Mouse (Mus musculus): ENCODE data around the gene Shb.

Gene Shb

DNA sequence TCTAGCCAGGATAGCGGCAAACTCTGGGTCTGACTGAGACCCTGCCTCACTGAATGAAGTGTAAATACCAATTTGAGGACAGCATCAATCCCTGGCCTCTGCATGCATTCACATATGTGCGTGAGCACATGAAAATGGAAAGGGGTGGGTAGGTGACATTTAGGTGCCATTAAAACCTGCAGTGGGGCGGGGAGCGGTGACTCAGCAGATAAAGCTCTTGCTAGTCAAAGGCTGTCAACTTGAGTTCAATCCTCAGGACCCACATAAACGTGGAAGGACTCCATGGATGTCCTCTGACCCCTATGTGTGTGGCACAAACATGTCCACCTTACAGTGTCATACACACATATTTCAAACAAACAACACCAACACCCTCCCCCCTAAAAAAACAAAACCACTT is 50.8 kb downstream of the Shb start:
- no peak for DNase-seq (ENCODE audit: low spot score)

DNA sequence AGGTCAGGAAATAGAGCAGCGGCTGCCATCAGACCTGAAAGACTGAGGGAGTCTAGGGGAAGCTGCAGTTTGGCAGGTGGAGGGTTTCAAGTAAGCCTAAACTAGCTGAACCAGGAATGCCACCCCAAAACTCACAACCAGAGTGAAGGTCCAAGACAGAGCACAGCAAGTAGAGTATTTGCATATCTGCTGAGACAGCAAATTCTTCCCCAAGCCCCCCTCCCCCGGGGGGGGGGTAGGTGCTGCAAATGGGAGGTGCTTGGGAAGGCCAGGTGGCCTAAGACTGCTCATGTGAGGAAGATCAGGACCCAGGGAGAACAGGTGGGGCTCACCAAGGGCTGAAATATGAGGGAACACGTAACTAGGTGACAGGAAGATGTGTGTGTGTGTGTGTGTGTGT is 51.7 kb downstream of the Shb start:
- DNase-seq (ENCODE audit: low spot score), result no peak

DNA sequence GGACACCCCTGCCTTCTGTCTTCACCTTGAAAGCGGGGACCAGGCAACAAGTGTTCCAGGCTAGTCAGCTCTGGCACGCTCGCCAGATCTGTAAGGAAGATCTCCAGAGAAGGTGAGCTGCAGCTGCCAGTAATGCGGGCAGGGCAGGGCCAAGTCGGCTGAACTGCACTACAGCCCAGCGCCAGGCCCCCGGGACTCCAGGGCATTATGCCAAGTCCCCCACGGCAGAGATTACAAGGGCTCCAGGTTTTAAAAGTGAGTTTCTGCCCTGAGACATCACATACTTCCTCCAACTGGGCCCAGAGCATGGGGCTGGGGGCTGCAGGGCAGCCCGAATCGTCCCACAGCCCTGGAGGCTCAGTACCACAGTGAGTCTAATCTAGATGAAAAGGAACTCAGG is 52.8 kb downstream of the Shb start:
- no peak for DNase-seq (ENCODE audit: low spot score)

DNA sequence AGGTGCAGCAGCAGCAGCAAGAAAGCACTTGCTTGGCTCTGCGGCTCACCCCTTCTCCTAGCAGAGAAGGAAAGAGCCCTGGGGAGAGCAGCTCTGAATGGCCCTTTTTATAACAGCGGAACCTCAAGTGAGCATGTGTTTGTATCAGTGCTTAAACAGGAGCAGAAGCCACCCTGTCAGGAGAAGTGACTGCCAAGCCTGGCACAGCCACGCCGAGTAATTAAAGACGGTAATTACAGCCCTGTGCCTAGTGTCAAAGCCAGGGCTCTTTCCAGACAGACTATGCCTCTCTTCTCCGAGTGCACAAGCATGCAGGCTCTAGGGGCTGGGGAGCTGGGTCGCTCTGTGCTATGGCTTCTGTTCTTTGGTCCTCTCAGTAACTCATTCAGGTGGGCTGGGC is 54.1 kb downstream of the Shb start:
- no peak for DNase-seq (ENCODE audit: low spot score)

DNA sequence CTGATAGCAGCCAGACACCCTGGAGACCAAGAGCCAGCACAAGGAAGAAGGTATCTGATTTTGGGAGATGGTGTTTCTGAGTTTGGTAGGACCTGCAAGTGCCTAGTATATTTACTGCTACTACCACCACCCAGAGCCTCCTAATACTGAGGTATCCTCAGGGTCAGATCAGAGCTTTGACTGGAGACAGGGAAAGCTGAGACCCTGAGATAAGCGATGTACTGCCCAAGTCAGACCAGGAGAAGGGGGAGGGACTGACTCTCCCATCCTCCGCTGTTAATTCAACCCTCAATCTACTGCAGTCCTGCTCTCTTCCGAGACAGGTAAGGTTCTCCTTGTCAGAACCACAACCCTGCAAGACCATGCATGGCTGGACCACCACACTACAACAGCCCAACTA is 55.2 kb downstream of the Shb start:
- DNase-seq (ENCODE audit: low spot score), result no peak

DNA sequence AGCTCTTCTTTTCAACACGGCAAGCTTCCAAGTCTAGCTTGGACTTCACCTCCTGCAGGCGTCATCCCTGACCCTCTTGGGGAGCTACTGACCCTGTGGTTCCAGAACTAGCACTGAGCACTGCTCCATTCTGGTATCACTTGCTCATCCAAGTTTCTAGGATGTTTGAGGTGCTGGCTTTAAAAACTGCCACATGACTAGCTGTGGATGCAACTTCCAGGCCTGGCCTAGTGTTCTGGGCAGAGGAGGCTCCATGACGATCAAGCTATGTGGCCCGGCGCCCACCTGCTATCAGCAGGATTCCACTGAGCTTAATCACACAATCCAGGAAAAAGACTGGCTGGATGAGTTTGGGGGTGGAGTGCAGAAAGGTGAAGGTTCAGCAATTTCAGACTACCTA is 57.4 kb downstream of the Shb start:
- DNase-seq (ENCODE audit: low spot score), result no peak

DNA sequence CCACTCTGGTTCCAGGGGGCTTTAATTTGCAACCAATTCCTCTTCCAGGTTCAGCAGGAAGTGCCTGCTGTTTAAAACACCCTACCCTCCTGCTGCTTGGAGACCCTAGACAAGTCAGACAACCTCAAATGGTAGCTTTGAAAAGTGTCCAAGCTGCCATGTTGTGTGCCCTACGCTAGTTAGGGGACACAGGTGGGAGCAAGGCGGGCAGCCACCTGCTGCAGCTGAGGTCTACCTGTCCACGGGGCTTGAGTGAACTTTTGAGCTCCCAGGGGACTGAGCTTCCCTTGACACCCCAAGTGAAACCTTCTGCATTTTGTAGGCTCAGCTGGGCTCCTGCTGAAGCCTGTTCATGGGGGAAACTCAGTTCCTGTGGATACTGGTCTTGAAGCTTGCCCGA is 58.1 kb downstream of the Shb start:
- DNase-seq (ENCODE audit: low spot score), result no peak

DNA sequence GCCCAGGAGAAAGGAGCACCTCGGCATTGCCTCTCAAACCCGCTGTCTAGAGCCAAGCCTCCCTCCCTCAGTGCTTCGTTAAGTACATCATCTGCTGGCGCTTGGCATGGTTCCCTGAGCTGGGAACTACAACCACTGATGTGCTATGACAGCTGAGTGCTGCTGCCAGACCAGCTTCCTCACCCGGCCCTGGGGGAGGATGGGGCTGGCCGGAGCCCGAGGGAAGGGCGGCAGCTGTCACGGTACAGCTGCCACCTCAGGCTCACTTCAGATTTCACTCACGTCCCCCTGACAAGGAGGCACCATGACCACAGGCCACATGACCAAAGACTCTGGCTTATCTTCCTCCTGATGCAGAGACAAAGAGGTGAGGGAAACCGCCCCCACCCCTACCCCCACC is 59.1 kb downstream of the Shb start:
- no peak for DNase-seq (ENCODE audit: low spot score)

DNA sequence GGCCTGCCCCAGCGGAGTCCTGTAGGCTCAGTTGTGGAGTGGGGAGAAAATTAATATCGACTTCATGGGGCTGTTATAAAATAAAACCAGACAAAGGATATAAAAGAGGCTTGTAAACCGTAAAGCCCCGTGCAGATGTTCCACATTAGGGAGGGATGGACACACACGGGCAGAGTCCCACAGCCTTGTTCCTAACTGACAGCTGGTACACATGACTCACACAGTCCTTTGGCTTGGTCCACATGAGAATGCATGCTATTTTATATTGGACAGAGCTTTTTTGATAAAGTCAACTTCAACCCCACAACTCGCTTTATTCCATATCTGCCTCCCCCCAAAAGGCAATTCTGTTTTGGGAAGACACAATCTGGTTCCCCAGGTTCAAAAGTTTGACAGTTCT is 59.6 kb downstream of the Shb start:
- DNase-seq (ENCODE audit: low spot score), result no peak

DNA sequence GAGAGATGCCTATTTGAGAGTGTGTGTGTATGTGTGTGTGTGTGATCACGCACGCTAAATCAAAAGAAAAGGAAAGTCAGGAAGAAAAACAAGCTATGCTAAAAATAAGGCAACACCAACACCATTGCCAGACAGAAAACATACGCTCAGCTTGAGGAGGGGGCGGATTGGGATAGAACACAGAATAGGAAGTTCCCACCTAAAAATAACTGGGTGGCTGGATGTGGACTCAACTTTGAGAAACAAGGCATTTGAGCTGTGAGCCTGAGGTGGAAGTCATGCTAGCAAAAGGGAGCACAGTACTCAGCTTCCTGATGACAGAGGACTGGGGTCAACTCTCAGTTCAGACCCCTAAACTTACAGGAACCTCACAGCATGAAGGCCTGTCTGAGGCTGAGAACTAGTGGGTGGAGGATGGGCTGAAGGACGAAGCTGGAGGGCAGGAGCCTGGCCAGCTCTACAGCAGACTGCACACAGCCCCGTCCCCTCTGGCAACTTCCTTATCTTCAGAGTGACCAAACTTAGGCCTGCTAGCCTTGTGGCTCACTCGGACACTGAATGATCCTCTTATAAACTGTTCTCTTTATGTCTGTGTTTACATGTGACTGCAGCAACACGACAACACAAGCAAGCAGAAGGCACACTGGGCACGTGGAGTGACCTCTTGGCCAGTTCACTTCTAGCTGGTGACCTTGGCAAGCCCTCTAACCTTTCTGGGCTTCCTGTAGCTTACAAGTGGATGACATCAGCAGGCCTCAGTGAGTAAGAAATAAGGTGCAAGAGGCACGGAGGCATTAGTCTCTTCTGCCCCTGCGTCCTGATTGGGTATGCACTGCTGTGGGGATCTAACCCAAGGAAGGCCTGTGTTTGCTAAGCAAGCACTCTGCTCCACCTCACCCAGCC is 60.4 kb downstream of the Shb start:
- no peak for DNase-seq (ENCODE audit: low spot score)

DNA sequence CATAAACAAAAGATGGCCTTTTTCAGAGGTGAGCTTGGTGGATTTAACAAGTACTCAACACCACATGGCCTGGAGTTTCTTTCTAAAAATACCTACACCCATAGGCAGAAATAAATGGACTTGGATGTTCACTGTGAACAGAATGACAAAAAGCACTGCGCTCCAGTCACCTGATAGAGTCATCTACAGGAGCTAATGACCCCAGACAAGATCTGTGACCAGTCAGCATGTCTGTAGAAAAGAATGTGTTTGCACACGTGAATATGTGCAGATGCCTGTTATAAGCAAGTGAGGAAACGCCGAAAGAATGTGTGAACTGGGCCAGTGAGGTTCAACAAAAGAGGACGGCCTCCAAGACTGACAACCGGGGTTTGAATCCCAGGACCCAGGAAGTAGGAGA is 63.2 kb downstream of the Shb start:
- no peak for DNase-seq (ENCODE audit: low spot score)

DNA sequence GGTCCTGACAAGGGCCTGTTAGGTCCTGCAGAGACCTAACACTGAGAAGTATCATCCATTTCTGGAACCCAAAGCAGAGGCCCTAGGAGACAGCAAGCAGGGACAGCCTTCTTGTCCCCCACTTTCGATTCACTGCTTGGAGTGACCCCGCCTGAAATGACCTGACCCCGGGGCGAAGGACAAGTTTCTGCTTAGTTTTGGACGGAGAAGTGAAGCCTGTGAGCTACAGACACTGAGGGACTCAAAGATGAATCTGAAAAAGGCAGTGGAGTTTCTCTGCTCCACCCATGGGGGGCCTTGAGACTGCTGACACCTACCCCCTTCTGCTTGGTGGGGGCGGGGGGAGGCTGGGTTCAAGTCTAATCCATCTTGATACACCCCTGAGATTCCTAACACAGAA is 63.8 kb downstream of the Shb start:
- no peak for DNase-seq (ENCODE audit: low spot score)

DNA sequence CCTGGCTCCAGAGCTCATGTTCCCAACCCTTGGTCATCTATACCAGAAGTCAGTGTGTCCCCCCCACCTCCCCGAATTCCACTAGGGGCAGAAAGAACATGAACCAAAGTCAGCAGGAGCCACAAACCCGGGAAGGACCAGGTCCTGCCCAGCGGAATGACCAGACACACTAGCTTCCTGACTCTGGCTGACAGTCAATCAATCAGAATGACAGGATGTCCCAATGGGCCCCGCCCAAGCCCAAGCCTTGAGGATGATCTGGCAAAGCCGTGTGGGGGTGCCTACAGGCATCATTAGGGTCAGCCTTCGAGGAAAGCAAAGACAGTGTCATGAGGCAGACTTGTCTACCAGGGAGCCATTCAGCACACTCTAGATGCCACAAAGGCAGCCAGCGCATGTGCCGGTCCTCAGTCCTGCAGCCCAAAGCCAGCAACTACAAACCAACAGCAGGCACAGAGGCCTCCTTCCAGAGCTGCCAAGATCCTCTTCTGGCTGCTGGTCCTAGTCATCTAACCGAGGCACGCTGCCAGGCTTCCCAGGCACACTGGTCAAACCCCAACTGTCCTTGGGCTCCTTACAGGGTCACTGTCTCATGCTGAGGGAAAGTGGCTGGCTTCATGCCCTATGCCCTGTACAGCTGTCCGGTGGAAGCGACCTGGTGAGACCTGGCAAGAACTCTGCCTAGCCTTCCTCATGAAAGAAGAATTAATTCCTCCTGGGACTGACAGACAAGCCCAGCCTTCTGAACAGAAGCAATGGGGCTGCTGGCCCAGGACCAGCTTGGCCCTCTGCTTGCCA is 65.0 kb downstream of the Shb start:
- DNase-seq (ENCODE audit: low spot score), result no peak

DNA sequence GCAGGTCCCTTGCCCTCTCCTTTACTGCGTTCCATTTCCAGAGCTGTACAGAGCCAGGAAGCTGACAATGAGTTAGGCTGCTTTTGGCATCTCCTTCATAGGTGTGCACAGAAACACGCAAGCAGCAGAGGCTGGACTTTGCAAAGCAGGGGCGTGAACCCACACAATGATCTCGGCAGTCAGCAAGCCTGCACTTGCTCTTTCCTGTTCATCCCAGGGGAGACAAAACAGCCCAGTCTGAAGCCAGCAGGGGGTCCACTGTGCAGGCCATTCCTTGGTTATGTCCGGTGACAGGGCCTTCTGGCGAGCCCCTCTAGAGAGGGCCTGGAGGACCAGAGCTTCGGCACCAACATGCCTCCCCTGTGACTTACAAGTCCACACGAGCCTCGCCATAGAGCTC is 67.3 kb downstream of the Shb start:
- DNase-seq (ENCODE audit: low spot score), result no peak

DNA sequence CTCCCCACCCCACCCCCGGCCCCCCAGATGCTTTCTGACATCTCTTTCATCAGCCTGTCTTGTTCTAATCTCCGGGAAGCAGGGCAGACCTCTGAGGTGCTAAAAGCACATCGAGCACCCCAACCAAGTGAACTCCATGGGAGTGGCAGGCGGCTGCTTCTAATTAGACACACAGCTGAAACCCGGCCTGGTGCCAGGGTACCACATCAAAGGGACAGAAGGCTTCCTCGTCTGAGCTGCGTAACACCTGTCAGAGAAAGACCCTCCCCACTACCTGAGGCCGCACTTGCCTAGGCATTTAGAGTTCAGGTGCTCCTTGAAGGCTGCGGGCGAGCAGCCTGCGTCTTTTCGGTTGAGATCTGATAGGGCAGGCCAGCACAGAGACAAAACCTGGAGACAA is 67.7 kb downstream of the Shb start:
- DNase-seq (ENCODE audit: low spot score), result no peak

DNA sequence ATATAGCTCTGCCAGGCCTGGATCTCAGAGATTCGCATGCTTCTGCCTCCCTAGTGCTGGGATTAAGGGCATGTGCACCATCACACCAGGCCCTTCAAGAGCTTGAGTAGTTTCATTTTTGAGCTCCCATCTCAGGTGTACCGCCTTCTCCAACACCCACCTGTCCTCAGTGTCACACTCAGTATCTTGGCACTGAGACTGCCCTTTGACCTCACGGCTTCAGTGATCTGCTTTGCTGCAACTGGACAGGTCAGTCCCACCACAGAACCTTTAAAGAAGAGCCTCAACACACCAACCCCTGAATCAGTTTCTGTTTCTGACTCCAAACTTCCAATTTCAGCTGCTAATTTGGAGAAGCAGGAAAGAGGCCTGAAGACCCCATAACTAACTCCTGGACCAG is 68.1 kb downstream of the Shb start:
- no peak for DNase-seq (ENCODE audit: low spot score)

DNA sequence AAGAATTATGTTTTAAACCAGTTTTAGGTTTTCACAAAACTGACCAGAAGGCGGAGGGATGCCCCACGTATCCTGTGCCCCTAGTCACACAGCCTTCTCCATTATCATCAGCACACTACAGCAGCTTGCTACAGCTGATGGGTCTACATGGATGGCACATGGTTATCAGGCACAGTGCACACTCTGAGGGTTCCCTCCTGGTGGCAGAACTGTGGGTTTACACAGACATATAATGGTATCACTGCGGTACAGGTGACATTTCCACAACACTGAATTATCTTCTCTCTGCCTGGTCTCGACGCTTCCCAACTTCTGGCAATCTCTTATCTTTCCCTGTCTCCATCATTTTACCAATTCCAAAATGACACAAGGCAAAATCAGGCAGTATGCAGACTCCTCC is 69.6 kb downstream of the Shb start:
- no peak for DNase-seq (ENCODE audit: low spot score)

DNA sequence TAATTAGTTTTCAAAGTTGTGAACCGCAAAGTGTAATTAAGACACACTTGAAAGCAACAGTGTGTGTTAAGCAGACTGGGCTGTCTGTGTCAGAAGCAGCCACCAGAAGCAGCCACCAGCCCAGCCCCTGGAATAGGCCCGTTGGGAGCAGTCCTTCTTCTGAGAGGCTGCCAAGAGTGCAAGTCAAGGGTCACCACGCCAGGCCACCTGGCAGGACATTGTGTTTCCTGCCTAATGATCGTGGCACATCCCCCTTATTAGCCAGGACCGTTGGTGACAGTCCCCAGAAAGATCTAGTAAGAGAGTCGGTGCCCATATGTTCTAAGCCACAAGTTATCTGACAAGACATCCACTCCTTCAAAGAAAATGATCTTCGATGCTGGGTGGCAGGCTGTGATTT is 70.6 kb downstream of the Shb start:
- no peak for DNase-seq (ENCODE audit: low spot score)

DNA sequence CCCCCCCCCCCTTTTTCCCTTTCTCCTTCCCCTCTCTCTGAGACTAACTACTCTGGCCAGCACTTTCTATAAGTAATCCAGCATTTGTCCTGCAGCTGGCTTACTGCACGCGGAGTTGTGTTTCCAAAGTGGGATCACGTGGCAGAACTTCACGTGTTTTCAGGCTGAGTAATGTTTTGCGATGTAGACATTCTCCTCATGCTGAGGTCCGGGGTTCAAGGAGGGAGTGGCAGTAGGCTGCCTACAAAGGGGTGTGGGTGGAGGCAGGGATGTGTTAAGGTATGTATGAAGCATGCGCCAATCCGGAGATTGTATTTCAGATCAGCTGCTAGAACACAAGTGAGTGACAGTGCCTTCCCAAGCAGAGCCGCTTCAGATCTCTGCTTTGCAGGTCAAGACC is 72.9 kb downstream of the Shb start:
- no peak for DNase-seq (ENCODE audit: low spot score)

DNA sequence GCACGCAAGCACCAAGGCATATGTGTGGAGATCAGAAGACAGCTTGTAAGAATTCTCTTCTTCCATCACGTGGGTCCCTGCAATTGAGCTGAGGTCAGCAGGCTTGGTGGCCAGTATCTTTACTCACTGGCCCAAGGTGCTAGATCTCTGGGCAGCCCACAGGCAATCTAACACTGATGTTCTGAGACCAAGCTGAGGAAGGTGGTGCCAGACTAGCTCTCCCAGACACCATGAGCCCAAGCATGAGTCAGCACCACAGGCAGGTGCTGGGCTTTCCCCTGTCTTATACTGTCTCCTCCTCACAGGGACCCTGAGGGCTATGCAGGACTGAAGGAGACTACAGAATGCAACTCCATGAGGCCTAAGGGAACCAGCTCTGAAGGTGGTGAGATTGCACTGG is 74.7 kb downstream of the Shb start:
- no peak for DNase-seq (ENCODE audit: low spot score)

DNA sequence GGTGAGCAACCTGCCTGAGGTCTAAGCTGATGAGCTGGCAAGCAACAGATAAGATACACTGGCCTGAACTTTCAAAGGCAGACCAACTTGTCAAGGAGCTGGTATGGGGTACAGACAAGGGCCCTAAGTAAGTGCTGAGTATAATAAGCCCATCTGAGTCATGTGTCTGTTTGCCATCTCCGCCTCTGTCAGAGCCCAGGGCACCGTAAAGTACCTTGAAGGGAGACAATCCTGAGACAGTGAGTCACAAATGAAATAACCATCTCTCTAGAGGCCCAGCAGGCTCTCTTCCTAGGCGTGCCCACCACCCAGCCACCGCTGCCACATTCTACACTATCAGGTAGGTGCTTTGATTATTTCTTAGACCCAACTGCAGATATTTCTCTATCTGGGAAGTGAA is 77.3 kb downstream of the Shb start:
- DNase-seq (ENCODE audit: low spot score), result no peak

DNA sequence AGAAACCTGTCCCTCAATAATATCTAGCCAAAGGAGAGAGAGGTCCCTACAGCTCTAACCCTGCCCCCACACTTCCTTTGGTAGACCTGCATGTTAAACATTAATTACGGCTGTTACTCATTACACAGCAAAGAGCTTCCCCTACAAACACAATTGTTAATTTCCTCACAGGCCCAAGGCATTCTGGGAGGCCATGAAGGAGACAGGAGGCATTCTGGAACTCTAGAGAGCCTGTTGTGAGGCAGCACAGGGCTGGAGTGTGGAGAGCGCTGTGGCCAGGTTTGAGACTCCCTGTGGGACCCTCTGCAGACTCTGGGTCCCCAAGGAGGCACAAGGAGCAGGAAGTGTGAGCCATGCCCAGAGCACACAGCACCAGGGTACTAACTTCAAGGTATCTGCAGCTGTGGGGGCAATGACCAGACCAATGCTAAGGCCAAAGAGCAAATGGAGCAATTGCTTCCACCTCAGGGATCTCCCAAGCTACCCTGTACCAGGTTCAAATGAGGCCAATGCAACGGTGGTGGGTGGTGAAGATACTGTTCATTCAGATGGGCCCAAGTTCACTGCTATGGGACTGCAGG is 78.9 kb downstream of the Shb start:
- DNase-seq (ENCODE audit: low spot score), result no peak

DNA sequence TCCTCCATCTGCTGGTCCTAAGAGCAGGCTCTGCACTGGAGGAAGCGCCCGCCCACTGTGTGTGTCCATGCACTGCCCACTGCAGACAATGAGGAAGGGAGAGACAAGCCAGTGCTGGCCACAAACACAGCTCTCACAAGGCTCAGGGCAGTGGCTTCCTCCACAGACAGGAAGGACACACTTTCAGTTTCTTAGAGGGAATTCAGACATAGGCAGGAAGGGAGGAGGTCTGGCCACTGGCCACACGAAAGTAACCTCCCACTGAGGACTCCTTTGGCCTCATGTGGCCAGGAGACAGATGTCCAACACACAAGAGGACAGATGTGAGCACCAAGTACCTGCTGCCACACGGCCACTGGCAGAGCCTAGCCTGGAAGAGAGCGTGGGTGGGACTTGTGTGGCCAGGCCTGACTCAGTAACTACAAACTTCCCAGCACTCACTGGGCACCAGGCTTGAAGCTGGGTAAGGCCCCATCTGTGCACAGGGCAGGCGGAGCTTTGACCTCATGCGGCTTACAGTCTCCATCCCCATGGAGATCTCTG is 79.6 kb downstream of the Shb start:
- DNase-seq (ENCODE audit: low spot score), result no peak

Data from layer of hippocampus, adult 9-10 months (tissue).